Mouse (Mus musculus) frontal cortex, postnatal 10 days (tissue): ENCODE results near the gene Ppia.
"Not testable (repeated sequence)": the region's sequence is repeated elsewhere in the genome, so short reads cannot be mapped to it uniquely, and the experiment has no call there.

ENCODE experiments used
- DNase-seq, 2 experiments: peaks; one replicate each; pipeline ENCODE4 v3.0.0; 2022; ENCODE audit warnings: low spot score in 2 of 2, mixed read lengths in 1 of 2

Gene Ppia

GRCm38 (mm10) chr11:6442566-6442965 lies 27.3 kb downstream of the Ppia start:
- DNase-seq: no peak

- DNase-seq: no peak
Observed at GRCm38 (mm10) chr11:6443102-6443501, 27.9 kb downstream of the Ppia start.

- no peak for DNase-seq
Observed at GRCm38 (mm10) chr11:6443727-6444076, 28.5 kb downstream of the Ppia start.

GRCm38 (mm10) chr11:6444077-6444853 lies 29.0 kb downstream of the Ppia start, which contains the start of gene H2afv:
Gene H2afv, minus strand, starts transcription at chr11:6444443.
- peak; percentile 99 for DNase-seq

GRCm38 (mm10) chr11:6445441-6445840 lies 30.2 kb downstream of the Ppia start:
- no peak for DNase-seq

- DNase-seq: no peak
Observed at GRCm38 (mm10) chr11:6445951-6446350, 30.7 kb downstream of the Ppia start.

- DNase-seq: no peak
Observed at GRCm38 (mm10) chr11:6447493-6447892, 32.2 kb downstream of the Ppia start.

- DNase-seq: not testable (repeated sequence)
Observed at GRCm38 (mm10) chr11:6448155-6448554, 32.9 kb downstream of the Ppia start.

GRCm38 (mm10) chr11:6456083-6456482 lies 40.8 kb downstream of the Ppia start:
- no peak for DNase-seq

GRCm38 (mm10) chr11:6463159-6463837 lies 48.1 kb downstream of the Ppia start:
- DNase-seq: no peak

- DNase-seq: peak in 1 of 2 experiments; percentile 60
Observed at GRCm38 (mm10) chr11:6465122-6465521, 49.9 kb downstream of the Ppia start.

GRCm38 (mm10) chr11:6468541-6468940 lies 53.3 kb downstream of the Ppia start:
- no peak for DNase-seq
